Mouse (Mus musculus): ENCODE data around the gene Tmem196. TPM values are rescaled to one million over a fixed set of nuclear protein-coding genes. Genes with fewer than 3 reads are reported as not detected.
A peak's percentile ranks its signal among the peaks of the same experiment; 100 is the strongest.
"Not testable (repeated sequence)": the region's sequence is repeated elsewhere in the genome, so short reads cannot be mapped to it uniquely, and the experiment has no call there.

The Tmem196 gene
- 0.80 and 1.6 TPM in 2 replicates for polyA plus RNA-seq (2015; fragmentation: Nextera tagmentation; extraction: Ambion mirVana)

DNA sequence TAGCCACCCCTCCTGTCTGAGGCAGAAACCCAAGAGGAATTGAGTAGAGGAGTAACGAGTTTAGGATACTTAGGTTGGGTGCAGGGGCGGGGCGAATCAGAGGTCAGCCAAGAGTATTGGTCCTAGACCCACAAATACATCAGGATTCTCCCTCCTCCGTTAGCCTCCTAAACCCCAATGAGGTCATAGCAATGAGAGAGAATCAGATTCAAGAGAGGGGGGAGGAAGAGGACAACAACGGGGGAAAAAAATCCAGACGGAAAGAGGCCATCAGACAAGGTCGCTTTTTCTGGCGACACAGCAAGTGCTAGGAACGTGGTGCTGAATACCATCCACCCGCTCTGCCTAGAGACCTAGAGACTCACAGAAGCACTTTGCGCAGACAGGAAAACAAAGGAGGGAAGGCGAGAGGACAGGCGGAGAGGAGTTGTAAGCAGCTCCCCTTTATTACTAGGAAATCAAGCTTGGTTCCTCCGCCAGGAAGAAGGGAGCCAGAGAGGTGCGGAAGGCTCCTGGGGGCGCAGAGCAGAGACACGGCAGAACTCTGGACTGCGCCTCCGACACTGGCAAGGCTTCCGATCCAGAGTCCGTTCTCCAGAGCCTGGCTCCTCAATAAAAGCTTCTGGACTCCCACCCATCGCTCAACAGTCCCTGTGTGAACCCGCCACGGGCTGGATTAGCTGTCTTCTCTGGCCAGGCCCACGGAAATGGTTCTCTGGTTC lies at the start of gene Tmem196:
TSS of gene Tmem196 (plus strand) at position 234 of the 722 bp plus-strand sequence.
- no peak within 1 kb of the TSS for H3K27ac ChIP-seq
- peak; percentile 81 for ATAC-seq (replicated peaks; ENCODE audit: low FRiP score)
- 3% methylated on average over 25 of the region's 25 CpGs for WGBS
- peak within 1 kb of the TSS; percentile 78 for H3K4me2 ChIP-seq
- peak within 1 kb of the TSS; percentile 32; the same call in 1 of the 2 replicates for H3K9ac ChIP-seq
- H3K9me3 ChIP-seq (replicated peaks): no peaks in the 10 kb centered on the region
- H3K4me1 ChIP-seq: peaks cover 11% of the 10 kb centered on the region
- H3K4me3 ChIP-seq (replicated peaks): peak within 1 kb of the TSS; percentile 44
- H3K36me3 ChIP-seq: no peaks in the 10 kb centered on the region
- peaks cover 23% of the 10 kb centered on the region for H3K27me3 ChIP-seq

GRCm38 (mm10) chr12:119946311-119946692 lies 680 bp downstream of the Tmem196 start:
- H3K27ac ChIP-seq: no peak overlapping the region
- H3K4me1 ChIP-seq: peaks cover 11% of the 10 kb centered on the region
- no peaks in the 10 kb centered on the region for H3K36me3 ChIP-seq
- H3K27me3 ChIP-seq: peaks cover 23% of the 10 kb centered on the region
- H3K4me3 ChIP-seq (replicated peaks): peak overlapping the region; percentile 44
- H3K4me2 ChIP-seq: peak overlapping the region; percentile 78
- peak overlapping the region; percentile 32; the same call in 1 of the 2 replicates for H3K9ac ChIP-seq
- 8% methylated on average over 14 of the region's 14 CpGs for WGBS
- ATAC-seq (replicated peaks; ENCODE audit: low FRiP score): peak; percentile 64; the same call in 1 of the 2 replicates
- H3K9me3 ChIP-seq (replicated peaks): no peaks in the 10 kb centered on the region

DNA sequence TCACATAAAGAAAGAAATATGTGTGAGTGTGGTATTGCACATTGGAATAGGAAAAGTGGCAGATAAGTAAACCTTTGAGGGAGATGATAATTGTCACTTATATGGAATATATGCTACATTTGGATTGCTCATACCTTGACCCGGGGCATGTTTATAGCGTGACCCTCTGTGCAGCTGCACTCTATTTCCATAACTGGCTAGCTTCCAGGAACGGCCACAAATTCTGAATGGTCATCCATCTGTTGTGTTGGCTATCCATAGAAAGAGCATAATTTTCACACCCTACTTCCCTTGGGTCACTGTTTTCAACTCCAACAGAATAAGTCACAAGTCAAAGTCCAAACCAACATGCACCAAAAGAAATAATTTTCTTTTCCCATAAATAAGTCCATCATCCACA lies 11.4 kb downstream of the Tmem196 start:
- no peak overlapping the region for H3K4me2 ChIP-seq
- no peak overlapping the region for H3K9ac ChIP-seq
- no peak overlapping the region for H3K27ac ChIP-seq
- H3K27me3 ChIP-seq: no peaks in the 10 kb centered on the region
- H3K9me3 ChIP-seq (replicated peaks): no peaks in the 10 kb centered on the region
- no peaks in the 10 kb centered on the region for H3K4me1 ChIP-seq
- WGBS: 63% methylated on average over 3 of the region's 3 CpGs
- no peak for ATAC-seq (replicated peaks; ENCODE audit: low FRiP score)
- no peaks in the 10 kb centered on the region for H3K36me3 ChIP-seq
- no peak overlapping the region for H3K4me3 ChIP-seq (replicated peaks)

GRCm38 (mm10) chr12:119960730-119961129 lies 15.1 kb downstream of the Tmem196 start:
- no peaks in the 10 kb centered on the region for H3K36me3 ChIP-seq
- 62% methylated on average over 1 of the region's 1 CpGs for WGBS
- H3K4me3 ChIP-seq (replicated peaks): no peak overlapping the region
- no peaks in the 10 kb centered on the region for H3K9me3 ChIP-seq (replicated peaks)
- H3K27ac ChIP-seq: no peak overlapping the region
- no peak overlapping the region for H3K4me2 ChIP-seq
- H3K9ac ChIP-seq: no peak overlapping the region
- no peaks in the 10 kb centered on the region for H3K27me3 ChIP-seq
- H3K4me1 ChIP-seq: no peaks in the 10 kb centered on the region
- no peak for ATAC-seq (replicated peaks; ENCODE audit: low FRiP score)

GRCm38 (mm10) chr12:119965373-119965772 lies 19.8 kb downstream of the Tmem196 start:
- Histone ChIP-seq H3K4me3 (replicated peaks) (no peak overlapping the region), H3K4me2 (no peak overlapping the region), H3K9me3 (replicated peaks) (no peaks in the 10 kb centered on the region), H3K4me1 (no peaks in the 10 kb centered on the region), H3K9ac (no peak overlapping the region), H3K27me3 (no peaks in the 10 kb centered on the region), H3K27ac (no peak overlapping the region), H3K36me3 (no peaks in the 10 kb centered on the region)
- ATAC-seq (replicated peaks; ENCODE audit: low FRiP score): no peak

- Histone ChIP-seq H3K4me3 (replicated peaks) (no peak overlapping the region), H3K36me3 (no peaks in the 10 kb centered on the region), H3K27me3 (no peaks in the 10 kb centered on the region), H3K27ac (no peak overlapping the region), H3K4me2 (no peak overlapping the region), H3K9me3 (replicated peaks) (no peaks in the 10 kb centered on the region), H3K9ac (no peak overlapping the region), H3K4me1 (no peaks in the 10 kb centered on the region)
- no peak for ATAC-seq (replicated peaks; ENCODE audit: low FRiP score)
These were observed 24.4 kb downstream of the Tmem196 start for GRCm38 (mm10) chr12:119970068-119970467.

GRCm38 (mm10) chr12:119981731-119982130 lies 36.1 kb downstream of the Tmem196 start:
- no peak overlapping the region for H3K4me3 ChIP-seq (replicated peaks)
- H3K9me3 ChIP-seq (replicated peaks): no peaks in the 10 kb centered on the region
- H3K36me3 ChIP-seq: no peaks in the 10 kb centered on the region
- ATAC-seq (replicated peaks; ENCODE audit: low FRiP score): no peak
- H3K27me3 ChIP-seq: no peaks in the 10 kb centered on the region
- H3K9ac ChIP-seq: no peak overlapping the region
- no peak overlapping the region for H3K4me2 ChIP-seq
- no peaks in the 10 kb centered on the region for H3K4me1 ChIP-seq
- WGBS: 0% methylated on average over 2 of the region's 2 CpGs
- no peak overlapping the region for H3K27ac ChIP-seq

DNA sequence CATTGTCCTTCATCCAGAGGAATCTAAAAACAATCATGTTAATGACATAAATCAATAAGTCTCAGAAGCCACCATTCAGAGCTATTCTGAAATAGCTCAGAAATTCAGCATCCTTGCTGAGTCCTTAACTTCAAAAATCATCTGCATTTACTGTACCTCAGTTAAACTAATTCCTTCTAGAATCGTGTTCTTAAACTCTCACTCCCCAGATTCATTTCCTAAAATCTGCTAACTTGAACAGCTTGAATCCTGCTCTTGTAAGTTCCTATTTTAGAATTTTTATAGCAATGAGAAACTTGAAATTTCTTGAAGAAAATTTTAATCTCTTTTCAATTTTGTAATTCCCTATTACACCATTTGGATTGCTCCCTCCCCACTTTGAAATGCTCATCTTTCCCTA lies 52.6 kb downstream of the Tmem196 start:
- Histone ChIP-seq H3K4me1 (no peaks in the 10 kb centered on the region), H3K9me3 (replicated peaks) (no peaks in the 10 kb centered on the region), H3K27ac (no peak overlapping the region), H3K4me2 (no peak overlapping the region), H3K27me3 (no peaks in the 10 kb centered on the region), H3K9ac (no peak overlapping the region), H3K4me3 (replicated peaks) (no peak overlapping the region), H3K36me3 (no peaks in the 10 kb centered on the region)
- WGBS: 81% methylated on average over 1 of the region's 1 CpGs
- no peak for ATAC-seq (replicated peaks; ENCODE audit: low FRiP score)

- H3K9ac ChIP-seq: no peak overlapping the region
- H3K27me3 ChIP-seq: no peaks in the 10 kb centered on the region
- ATAC-seq (replicated peaks; ENCODE audit: low FRiP score): no peak
- no peak overlapping the region for H3K4me3 ChIP-seq (replicated peaks)
- H3K4me1 ChIP-seq: no peaks in the 10 kb centered on the region
- H3K9me3 ChIP-seq (replicated peaks): no peaks in the 10 kb centered on the region
- no peak overlapping the region for H3K27ac ChIP-seq
- no peak overlapping the region for H3K4me2 ChIP-seq
- H3K36me3 ChIP-seq: no peaks in the 10 kb centered on the region
These were observed 58.7 kb downstream of the Tmem196 start for GRCm38 (mm10) chr12:120004280-120004679.

GRCm38 (mm10) chr12:120014768-120015167 lies 69.1 kb downstream of the Tmem196 start:
- H3K4me3 ChIP-seq (replicated peaks): no peak overlapping the region
- no peak overlapping the region for H3K4me2 ChIP-seq
- no peaks in the 10 kb centered on the region for H3K9me3 ChIP-seq (replicated peaks)
- ATAC-seq (replicated peaks; ENCODE audit: low FRiP score): no peak
- 87% methylated on average over 4 of the region's 4 CpGs for WGBS
- no peaks in the 10 kb centered on the region for H3K36me3 ChIP-seq
- H3K4me1 ChIP-seq: no peaks in the 10 kb centered on the region
- no peaks in the 10 kb centered on the region for H3K27me3 ChIP-seq
- no peak overlapping the region for H3K27ac ChIP-seq
- H3K9ac ChIP-seq: no peak overlapping the region

DNA sequence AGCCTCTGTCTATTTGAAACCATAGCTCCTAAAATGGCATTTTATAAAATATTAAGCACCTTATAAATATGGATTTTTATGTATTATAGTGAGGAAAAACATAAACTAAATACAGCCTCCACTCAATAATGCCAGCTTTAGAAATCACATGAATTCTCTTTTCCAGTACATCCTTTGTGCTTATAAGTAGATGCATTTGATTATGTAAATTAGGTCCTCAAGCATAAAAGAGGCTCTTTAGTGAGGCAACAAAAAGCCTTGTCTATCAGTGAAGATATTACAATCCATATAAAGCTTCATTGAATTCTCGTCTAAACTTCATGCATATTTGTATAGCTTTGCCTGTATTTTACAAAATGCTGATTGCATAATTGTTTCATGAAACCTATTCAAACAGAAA lies 69.6 kb downstream of the Tmem196 start:
- no peaks in the 10 kb centered on the region for H3K4me1 ChIP-seq
- 81% methylated on average over 1 of the region's 1 CpGs for WGBS
- no peak for ATAC-seq (replicated peaks; ENCODE audit: low FRiP score)
- H3K27ac ChIP-seq: no peak overlapping the region
- no peaks in the 10 kb centered on the region for H3K9me3 ChIP-seq (replicated peaks)
- no peak overlapping the region for H3K9ac ChIP-seq
- no peaks in the 10 kb centered on the region for H3K36me3 ChIP-seq
- no peak overlapping the region for H3K4me3 ChIP-seq (replicated peaks)
- H3K27me3 ChIP-seq: no peaks in the 10 kb centered on the region
- H3K4me2 ChIP-seq: no peak overlapping the region

GRCm38 (mm10) chr12:120028089-120028959 lies 82.7 kb downstream of the Tmem196 start:
- H3K36me3 ChIP-seq; H3K27ac ChIP-seq; H3K27me3 ChIP-seq; H3K9ac ChIP-seq; ATAC-seq (replicated peaks; ENCODE audit: low FRiP score); H3K4me1 ChIP-seq; H3K9me3 ChIP-seq (replicated peaks); H3K4me2 ChIP-seq; H3K4me3 ChIP-seq (replicated peaks): not testable (repeated sequence)
- 80% methylated on average over 15 of the region's 15 CpGs for WGBS
